Mouse (Mus musculus) spleen, adult 10 weeks (tissue): ENCODE measurements around the gene Klk1b16. TPM values are rescaled to one million over a fixed set of nuclear protein-coding genes. Genes with fewer than 3 reads are reported as not detected.

Experiments used
- polyA plus RNA-seq: library from polyadenylated mRNA; stranded (reverse); fragments of 350-450 nt; fragmentation: Illumina TruSeq; extraction: RNeasy Lipid Tissue Mini Kit (QIAGEN cat#74804); gene quantifications from one replicate; pipeline ENCODE4 v1.2.3, GENCODE M21; 2015; ENCODE audit warnings: low replicate concordance; ENCODE audit not compliant: insufficient read depth

The Klk1b16 gene
- polyA plus RNA-seq, result not detected

DNA sequence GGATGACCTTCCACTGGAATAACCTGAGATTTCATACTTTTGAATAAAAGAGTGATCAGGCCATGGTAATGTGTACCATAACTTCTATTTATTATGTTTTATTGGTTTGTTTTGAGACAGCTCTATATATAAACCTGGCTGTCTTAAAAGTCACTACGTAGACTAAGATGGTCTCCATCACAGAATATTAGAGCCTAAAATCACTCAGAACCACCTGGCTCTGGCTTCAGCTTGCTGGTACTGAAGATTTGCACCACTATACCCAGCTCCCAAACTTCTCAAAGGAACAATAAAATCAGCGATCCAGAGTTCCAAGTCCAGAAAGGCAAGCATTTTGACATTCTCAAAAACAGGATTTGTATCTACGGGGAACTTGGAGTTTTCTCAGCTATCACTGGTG, at the start of gene Klk1b16:
Klk1b16 (plus strand) TSS at position 301 of the 400 bp plus-strand sequence.

DNA sequence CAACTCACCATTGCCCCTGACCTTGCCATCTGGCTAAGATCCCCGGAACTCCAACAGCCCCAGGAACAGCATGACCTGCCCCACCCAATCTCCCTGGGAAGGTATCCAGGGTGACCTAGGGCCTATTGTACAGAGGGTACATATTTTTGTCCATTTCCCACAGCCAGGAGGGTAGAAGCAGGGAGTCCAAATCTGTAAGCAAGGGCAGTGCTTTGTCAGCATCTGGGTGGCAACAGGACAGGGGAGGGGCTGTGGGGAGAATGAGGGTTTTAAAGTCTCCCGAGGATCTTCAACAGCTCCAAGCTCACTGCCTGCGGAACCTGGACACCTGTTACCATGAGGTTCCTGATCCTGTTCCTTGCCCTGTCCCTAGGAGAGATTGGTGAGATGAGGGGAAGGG, 34.5 kb upstream of the Klk1b16 start, which contains the start of gene Klk1b21:
Klk1b21 (plus strand) TSS at position 301 of the 400 bp plus-strand sequence.

DNA sequence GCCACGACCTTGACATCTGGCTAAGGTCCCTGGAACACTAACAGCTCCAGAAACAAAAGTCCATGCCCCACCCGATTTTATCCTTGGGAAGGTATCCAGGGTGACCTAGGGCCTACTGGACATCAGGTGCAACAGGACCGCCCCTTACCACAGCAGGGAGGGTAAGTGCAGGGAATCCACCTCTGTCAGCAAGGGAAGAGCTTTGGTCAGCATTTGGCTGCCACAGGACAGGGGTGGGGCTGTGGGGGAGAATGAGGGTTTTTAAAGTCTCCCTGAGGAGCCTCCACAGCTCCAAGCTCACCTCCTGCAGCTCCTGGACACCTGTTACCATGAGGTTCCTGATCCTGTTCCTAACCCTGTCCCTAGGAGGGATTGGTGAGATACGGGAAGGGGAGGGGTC, 24.2 kb upstream of the Klk1b16 start, which contains the start of gene Klk1b22:
Klk1b22 (plus strand) TSS at position 301 of the 400 bp plus-strand sequence.

DNA sequence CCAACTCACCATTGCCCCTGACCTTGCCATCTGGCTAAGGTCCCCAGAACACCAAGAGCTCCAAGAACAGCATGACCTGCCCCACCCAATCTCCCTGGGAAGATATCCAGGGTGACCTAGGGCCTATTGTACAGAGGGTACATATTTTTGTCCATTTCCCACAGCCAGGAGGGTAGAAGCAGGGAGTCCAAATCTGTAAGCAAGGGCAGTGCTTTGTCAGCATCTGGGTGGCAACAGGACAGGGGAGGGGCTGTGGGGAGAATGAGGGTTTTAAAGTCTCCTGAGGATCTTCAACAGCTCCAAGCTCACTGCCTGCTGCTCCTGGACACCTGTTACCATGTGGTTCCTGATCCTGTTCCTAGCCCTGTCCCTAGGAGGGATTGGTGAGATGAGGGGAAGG, 51.4 kb downstream of the Klk1b16 start, which contains the start of gene Klk1b24:
Klk1b24 (plus strand) TSS at position 301 of the 400 bp plus-strand sequence.

Other genes with a start within 250 kb of the Klk1b16 start
- gene Klk15, start 203.0 kb upstream of the Klk1b16 start, polyA plus RNA-seq, result not detected
- gene Klk1b8, start 186.1 kb upstream of the Klk1b16 start, polyA plus RNA-seq, result not detected
- gene Klk1b1, start 170.0 kb upstream of the Klk1b16 start, polyA plus RNA-seq, result not detected
- not detected for gene Klk1b9, start 160.7 kb upstream of the Klk1b16 start, polyA plus RNA-seq
- gene Klk1b11, start 140.9 kb upstream of the Klk1b16 start, polyA plus RNA-seq, result not detected
- gene Klk1b26, start 124.6 kb upstream of the Klk1b16 start, polyA plus RNA-seq, result not detected
- 1.4 TPM for gene Klk1b27, start 84.5 kb upstream of the Klk1b16 start, polyA plus RNA-seq
- gene Klk1b21, start 34.4 kb upstream of the Klk1b16 start, polyA plus RNA-seq, result not detected
- not detected for gene Klk1b22, start 24.1 kb upstream of the Klk1b16 start, polyA plus RNA-seq
- not detected for gene Klk1b24, start 51.5 kb downstream of the Klk1b16 start, polyA plus RNA-seq
- not detected for gene Klk1b3, start 61.4 kb downstream of the Klk1b16 start, polyA plus RNA-seq
- gene Klk1b4, start 70.7 kb downstream of the Klk1b16 start, polyA plus RNA-seq, result not detected
- not detected for gene Klk1b5, start 79.2 kb downstream of the Klk1b16 start, polyA plus RNA-seq
- 8.8 TPM for gene Klk1, start 88.6 kb downstream of the Klk1b16 start, polyA plus RNA-seq
- not detected for gene Gm36864, start 99.4 kb downstream of the Klk1b16 start, polyA plus RNA-seq
- 0.84 TPM for gene 1700028J19Rik, start 109.9 kb downstream of the Klk1b16 start, polyA plus RNA-seq
- gene 2410002F23Rik, start 110.0 kb downstream of the Klk1b16 start, polyA plus RNA-seq, result 112 TPM
- gene Acp4, start 120.6 kb downstream of the Klk1b16 start, polyA plus RNA-seq, result not detected
- not detected for gene Gm15517, start 124.7 kb downstream of the Klk1b16 start, polyA plus RNA-seq
- 2.6 TPM for gene Clec11a, start 170.1 kb downstream of the Klk1b16 start, polyA plus RNA-seq
- 1.8 TPM for gene Shank1, start 173.5 kb downstream of the Klk1b16 start, polyA plus RNA-seq
- 0.28 TPM for gene Syt3, start 247.3 kb downstream of the Klk1b16 start, polyA plus RNA-seq
- not detected for gene 1700008O03Rik, start 249.1 kb downstream of the Klk1b16 start, polyA plus RNA-seq